Mouse (Mus musculus) cerebellum, adult 2 months (tissue): Measurements from ENCODE around the gene Esx1. TPM values are rescaled to one million over a fixed set of nuclear protein-coding genes. Genes with fewer than 3 reads are reported as not detected.

Source experiments
- DNase-seq, 2 experiments: peaks; one replicate each; pipeline ENCODE4 v3.0.0; 2021
- H3K27ac ChIP-seq: fragments of 200-500 bp; 2 replicates; pipeline ENCODE4 v1.5.1; 2012; ENCODE audit warnings: low read length, control low read depth, inconsistent platforms; ENCODE audit not compliant: insufficient read depth
- H3K27me3 ChIP-seq: fragments of 200-500 bp; 2 replicates; pipeline ENCODE4 v1.6.1; 2012; ENCODE audit warnings: inconsistent platforms, mild to moderate bottlenecking, low read length, moderate library complexity; ENCODE audit not compliant: control insufficient read depth, insufficient read depth
- H3K4me1 ChIP-seq: fragments of 200-500 bp; 2 replicates; pipeline ENCODE4 v1.6.1; 2011; ENCODE audit warnings: low read length; ENCODE audit not compliant: control insufficient read depth, insufficient read depth
- H3K4me3 ChIP-seq: fragments of 200-500 bp; replicated peaks from 2 replicates; pipeline ENCODE3; 2011; ENCODE audit warnings: mild to moderate bottlenecking, low read depth, low read length, control low read depth; ENCODE audit not compliant: insufficient read depth
- CTCF ChIP-seq: fragments of 200-500 bp; IDR thresholded peaks from 2 replicates; pipeline ENCODE4 v1.5.1; 2011; ENCODE audit warnings: low read depth, mild to moderate bottlenecking, control low read depth, low read length, moderate library complexity, borderline replicate concordance; ENCODE audit not compliant: insufficient read depth
- POLR2A ChIP-seq: fragments of 200-500 bp; IDR thresholded peaks from 2 replicates; pipeline ENCODE4 v1.6.1; 2011; ENCODE audit warnings: low read length, control low read depth, borderline replicate concordance; ENCODE audit not compliant: insufficient read depth
- WGBS: fragments of 180-500 bp; shearing (Covaris S2); methylation state at CpG from one replicate; pipeline ENCODE4 v1.1.7; 2018; 5-methylcytosine and 5-hydroxymethylcytosine counted together
- polyA plus RNA-seq: library from polyadenylated mRNA; depleted of rRNA; stranded (reverse); fragments of >200 nt; gene quantifications from 2 replicates; pipeline ENCODE4 v1.2.3, GENCODE M21; 2012; rRNA removed

Gene Esx1
- polyA plus RNA-seq, 1 experiment, result not detected

DNA sequence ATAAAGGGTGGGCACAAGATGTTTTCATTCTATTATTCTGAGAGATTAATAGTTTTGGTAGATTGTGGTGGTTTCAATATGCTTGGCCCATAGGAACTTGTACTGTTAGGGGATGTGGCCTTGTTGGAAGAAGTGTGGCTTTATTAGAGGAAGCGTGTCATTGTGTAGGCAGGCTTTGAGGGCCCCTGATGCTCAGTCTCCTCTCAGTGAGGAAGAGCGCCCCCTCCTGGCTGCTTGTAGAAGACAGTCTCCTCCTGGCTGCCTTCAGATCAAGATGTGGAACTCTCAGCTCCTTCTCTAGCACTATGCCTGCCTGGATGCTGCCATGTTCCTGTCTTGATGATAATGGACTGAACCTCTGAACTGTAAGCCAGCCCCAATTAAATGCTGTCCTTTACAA is 20.7 kb upstream of the Esx1 start:
- 37% methylated on average over 2 of the region's 2 CpGs for WGBS
- no peak overlapping the region for H3K27ac ChIP-seq
- TF ChIP-seq CTCF (no peak), POLR2A (no peak)
- no peaks in the 10 kb centered on the region for H3K4me1 ChIP-seq
- DNase-seq, result no peak
- H3K27me3 ChIP-seq, result no peaks in the 10 kb centered on the region
- H3K4me3 ChIP-seq, result no peak overlapping the region

- no peak overlapping the region for H3K27ac ChIP-seq
- TF ChIP-seq CTCF, result peak; percentile 66
- TF ChIP-seq POLR2A, result no peak
- H3K4me3 ChIP-seq, result no peak overlapping the region
- DNase-seq, result peak; percentile 41 to 44
- H3K27me3 ChIP-seq, result no peaks in the 10 kb centered on the region
- no peaks in the 10 kb centered on the region for H3K4me1 ChIP-seq
- 4% methylated on average over 6 of the region's 6 CpGs for WGBS
These were observed 19.8 kb upstream of the Esx1 start for GRCm38 (mm10) chrX:137141669-137142068.

DNA sequence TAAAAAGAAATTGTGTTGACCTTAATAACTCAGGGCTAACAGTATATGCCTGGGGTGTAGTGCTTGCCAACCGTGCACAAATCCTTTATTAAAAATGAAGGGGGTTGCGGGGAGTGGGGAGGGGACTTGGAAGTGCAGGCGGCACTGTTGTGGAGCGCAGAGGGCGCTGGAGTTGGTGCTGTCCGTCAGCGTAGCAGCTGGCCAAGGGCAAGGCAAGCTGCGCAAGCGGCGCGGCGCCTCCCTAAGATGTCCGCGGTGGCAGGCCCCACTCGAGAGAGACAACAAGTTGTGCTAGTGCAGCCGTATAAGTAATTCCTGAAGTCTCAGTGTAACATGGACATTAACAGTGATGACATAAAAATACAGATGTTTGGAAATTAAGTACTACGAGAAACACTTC is 5.7 kb upstream of the Esx1 start:
- Histone ChIP-seq H3K4me3 (no peak overlapping the region), H3K4me1 (no peaks in the 10 kb centered on the region), H3K27me3 (no peaks in the 10 kb centered on the region; the same call in 1 of the 2 replicates), H3K27ac (no peak overlapping the region)
- 9% methylated on average over 17 of the region's 17 CpGs for WGBS
- TF ChIP-seq POLR2A, result no peak
- no peak for TF ChIP-seq CTCF
- DNase-seq, result no peak

- Histone ChIP-seq H3K4me3 (no peak overlapping the region), H3K27ac (no peak overlapping the region), H3K4me1 (no peaks in the 10 kb centered on the region), H3K27me3 (peaks cover 3% of the 10 kb centered on the region; the same call in 1 of the 2 replicates)
- WGBS, result 12% methylated on average over 51 of the region's 52 CpGs
- no peak for DNase-seq
- no peak for TF ChIP-seq CTCF
- TF ChIP-seq POLR2A, result no peak
These were observed 2.0 kb downstream of the Esx1 start for GRCm38 (mm10) chrX:137119675-137120423.

- Histone ChIP-seq H3K27ac (no peak overlapping the region), H3K4me1 (no peaks in the 10 kb centered on the region), H3K27me3 (peaks cover 3% of the 10 kb centered on the region; the same call in 1 of the 2 replicates), H3K4me3 (no peak overlapping the region)
- TF ChIP-seq CTCF (no peak), POLR2A (no peak)
- WGBS, result 11% methylated on average over 40 of the region's 40 CpGs
- no peak for DNase-seq
These were observed 3.7 kb downstream of the Esx1 start for GRCm38 (mm10) chrX:137118097-137118746.

DNA sequence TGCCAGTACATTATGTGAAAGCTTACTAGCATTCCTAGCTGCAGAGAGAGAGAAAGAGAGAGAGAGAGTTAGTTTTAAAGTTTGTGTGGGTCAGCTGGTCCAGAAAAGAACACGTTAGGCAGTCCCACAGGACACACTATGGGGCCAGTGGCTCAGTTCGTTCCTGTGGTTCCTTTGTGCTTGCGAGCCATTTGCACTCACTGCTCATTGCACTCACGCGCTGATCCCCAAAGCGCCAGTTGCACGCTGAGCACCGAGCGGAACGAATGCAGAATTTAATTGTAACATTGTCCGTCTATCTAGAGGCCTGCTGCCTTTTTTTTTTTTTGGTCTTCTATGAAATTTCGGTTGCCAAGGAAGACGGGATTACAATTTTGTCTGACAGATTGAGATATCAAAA is 15.4 kb downstream of the Esx1 start:
- no peak overlapping the region for H3K4me3 ChIP-seq
- 7% methylated on average over 13 of the region's 13 CpGs for WGBS
- no peak for DNase-seq
- no peak overlapping the region for H3K27ac ChIP-seq
- no peak for TF ChIP-seq CTCF
- no peak for TF ChIP-seq POLR2A
- H3K27me3 ChIP-seq, result peaks cover 2% of the 10 kb centered on the region; the same call in 1 of the 2 replicates
- H3K4me1 ChIP-seq, result no peaks in the 10 kb centered on the region

- DNase-seq, result no peak
- 10% methylated on average over 25 of the region's 25 CpGs for WGBS
- TF ChIP-seq POLR2A, result no peak
- TF ChIP-seq CTCF, result no peak
- Histone ChIP-seq H3K27ac (no peak overlapping the region), H3K27me3 (peaks cover 2% of the 10 kb centered on the region; the same call in 1 of the 2 replicates), H3K4me3 (no peak overlapping the region), H3K4me1 (no peaks in the 10 kb centered on the region)
These were observed 17.4 kb downstream of the Esx1 start for GRCm38 (mm10) chrX:137104531-137104930.

Other genes starting within 250 kb of the Esx1 start
- gene H2bfm, start 194.8 kb downstream of the Esx1 start, polyA plus RNA-seq, result not detected in 2 replicates
- gene Tmsb15b2, start 146.6 kb downstream of the Esx1 start, polyA plus RNA-seq, result 18.5 and 19.8 TPM in 2 replicates
- gene Tmsb15l, start 145.2 kb downstream of the Esx1 start, polyA plus RNA-seq, result 6.4 and 7.7 TPM in 2 replicates
- 13.2 and 15.0 TPM in 2 replicates for gene Tmsb15b1, start 145.2 kb downstream of the Esx1 start, polyA plus RNA-seq
- gene Zcchc18, start 128.9 kb downstream of the Esx1 start, polyA plus RNA-seq, result 219 and 227 TPM in 2 replicates
- 15.9 and 17.3 TPM in 2 replicates for gene Slc25a53, start 83.8 kb downstream of the Esx1 start, polyA plus RNA-seq
- gene Fam199x, start 72.5 kb downstream of the Esx1 start, polyA plus RNA-seq, result 4.2 and 4.9 TPM in 2 replicates